Mouse (Mus musculus): Measurements from ENCODE around the gene Bicdl1. TPM values are rescaled to one million over a fixed set of nuclear protein-coding genes. Genes with fewer than 3 reads are reported as not detected.

Gene Bicdl1
- polyA plus RNA-seq, 1 experiment from 2014 or later = 8.0 TPM

- no peaks in the 10 kb centered on the region for H3K4me1 ChIP-seq (replicated peaks; ENCODE audit: control insufficient read depth, insufficient read depth, low read length)
- H3K27me3 ChIP-seq (replicated peaks; ENCODE audit: control insufficient read depth, insufficient read depth, low read length) = no peaks in the 10 kb centered on the region
- H3K36me3 ChIP-seq (ENCODE audit: control insufficient read depth, insufficient read depth) = no peaks in the 10 kb centered on the region; the same call in 1 of the 2 replicates
- H3K27ac ChIP-seq (ENCODE audit: low read depth, low read length) = peak overlapping the region; percentile 97
- 2% methylated on average over 29 of the region's 30 CpGs for WGBS
- TF ChIP-seq CTCF (IDR thresholded peaks at IDR 0.05; ENCODE audit: low read depth) = no peak
- peak overlapping the region; percentile 94 for H3K9ac ChIP-seq (ENCODE audit: low read depth, low read length)
- H3K9me3 ChIP-seq (ENCODE audit: control insufficient read depth) = no peaks in the 10 kb centered on the region
- ATAC-seq = peak; percentile 4; the same call in 1 of the 2 replicates
- peak overlapping the region; percentile 81 for H3K4me3 ChIP-seq (ENCODE audit: low read depth, low read length)
- peak overlapping the region; percentile 71 for H3K4me2 ChIP-seq (replicated peaks; ENCODE audit: low read depth)
Observed at GRCm38 (mm10) chr5:115632358-115632714, 99.1 kb downstream of the Bicdl1 start.

GRCm38 (mm10) chr5:115631505-115632357, 99.7 kb downstream of the Bicdl1 start, which contains the start of gene Rab35:
Rab35 (plus strand) TSS chr5:115631908.
- H3K4me1 ChIP-seq (replicated peaks; ENCODE audit: control insufficient read depth, insufficient read depth, low read length) = no peaks in the 10 kb centered on the region
- no peaks in the 10 kb centered on the region for H3K27me3 ChIP-seq (replicated peaks; ENCODE audit: control insufficient read depth, insufficient read depth, low read length)
- H3K9me3 ChIP-seq (ENCODE audit: control insufficient read depth) = no peaks in the 10 kb centered on the region
- no peaks in the 10 kb centered on the region; the same call in 1 of the 2 replicates for H3K36me3 ChIP-seq (ENCODE audit: control insufficient read depth, insufficient read depth)
- WGBS = under 1% methylated on average over 73 of the region's 125 CpGs
- peak within 1 kb of the TSS; percentile 94 for H3K9ac ChIP-seq (ENCODE audit: low read depth, low read length)
- peak within 1 kb of the TSS; percentile 97 for H3K27ac ChIP-seq (ENCODE audit: low read depth, low read length)
- H3K4me3 ChIP-seq (ENCODE audit: low read depth, low read length) = peak within 1 kb of the TSS; percentile 81
- TF ChIP-seq CTCF (IDR thresholded peaks at IDR 0.05; ENCODE audit: low read depth) = peak; percentile 30; the same call in 1 of the 2 replicates
- ATAC-seq = peak; percentile 84
- H3K4me2 ChIP-seq (replicated peaks; ENCODE audit: low read depth) = peak within 1 kb of the TSS; percentile 71

- Histone ChIP-seq H3K9ac (ENCODE audit: low read depth, low read length) (no peak overlapping the region), H3K27ac (ENCODE audit: low read depth, low read length) (no peak overlapping the region), H3K4me3 (ENCODE audit: low read depth, low read length) (no peak overlapping the region), H3K27me3 (replicated peaks; ENCODE audit: control insufficient read depth, insufficient read depth, low read length) (no peaks in the 10 kb centered on the region), H3K4me2 (replicated peaks; ENCODE audit: low read depth) (0 out of 2 replicates have a peak overlapping the region, but pooled peaks have one; percentile 71), H3K36me3 (ENCODE audit: control insufficient read depth, insufficient read depth) (no peaks in the 10 kb centered on the region; the same call in 1 of the 2 replicates), H3K4me1 (replicated peaks; ENCODE audit: control insufficient read depth, insufficient read depth, low read length) (no peaks in the 10 kb centered on the region), H3K9me3 (ENCODE audit: control insufficient read depth) (no peaks in the 10 kb centered on the region)
- ATAC-seq = no peak
- 48% methylated on average over 5 of the region's 5 CpGs for WGBS
- TF ChIP-seq CTCF (IDR thresholded peaks at IDR 0.05; ENCODE audit: low read depth) = no peak
Observed at GRCm38 (mm10) chr5:115630291-115630690, 101.1 kb downstream of the Bicdl1 start.

GRCm38 (mm10) chr5:115629672-115630071, 101.7 kb downstream of the Bicdl1 start:
- no peak overlapping the region for H3K27ac ChIP-seq (ENCODE audit: low read depth, low read length)
- no peaks in the 10 kb centered on the region for H3K27me3 ChIP-seq (replicated peaks; ENCODE audit: control insufficient read depth, insufficient read depth, low read length)
- no peak overlapping the region for H3K9ac ChIP-seq (ENCODE audit: low read depth, low read length)
- no peaks in the 10 kb centered on the region for H3K9me3 ChIP-seq (ENCODE audit: control insufficient read depth)
- no peaks in the 10 kb centered on the region for H3K36me3 ChIP-seq (ENCODE audit: control insufficient read depth, insufficient read depth)
- no peak overlapping the region for H3K4me3 ChIP-seq (ENCODE audit: low read depth, low read length)
- no peak overlapping the region for H3K4me2 ChIP-seq (replicated peaks; ENCODE audit: low read depth)
- WGBS = 89% methylated on average over 4 of the region's 4 CpGs
- H3K4me1 ChIP-seq (replicated peaks; ENCODE audit: control insufficient read depth, insufficient read depth, low read length) = no peaks in the 10 kb centered on the region
- no peak for TF ChIP-seq CTCF (IDR thresholded peaks at IDR 0.05; ENCODE audit: low read depth)
- no peak for ATAC-seq

- H3K4me1 ChIP-seq (replicated peaks; ENCODE audit: control insufficient read depth, insufficient read depth, low read length) = no peaks in the 10 kb centered on the region
- ATAC-seq = no peak
- no peaks in the 10 kb centered on the region for H3K9me3 ChIP-seq (ENCODE audit: control insufficient read depth)
- H3K9ac ChIP-seq (ENCODE audit: low read depth, low read length) = no peak overlapping the region
- H3K27me3 ChIP-seq (replicated peaks; ENCODE audit: control insufficient read depth, insufficient read depth, low read length) = no peaks in the 10 kb centered on the region
- no peak overlapping the region for H3K4me2 ChIP-seq (replicated peaks; ENCODE audit: low read depth)
- no peak for TF ChIP-seq CTCF (IDR thresholded peaks at IDR 0.05; ENCODE audit: low read depth)
- no peak overlapping the region for H3K4me3 ChIP-seq (ENCODE audit: low read depth, low read length)
- H3K27ac ChIP-seq (ENCODE audit: low read depth, low read length) = no peak overlapping the region
- 70% methylated on average over 8 of the region's 8 CpGs for WGBS
- H3K36me3 ChIP-seq (ENCODE audit: control insufficient read depth, insufficient read depth) = peaks cover under 1% of the 10 kb centered on the region; the same call in 1 of the 2 replicates
Observed at GRCm38 (mm10) chr5:115628083-115628482, 103.3 kb downstream of the Bicdl1 start.

GRCm38 (mm10) chr5:115626237-115626886, 105.1 kb downstream of the Bicdl1 start:
- H3K4me2 ChIP-seq (replicated peaks; ENCODE audit: low read depth) = no peak overlapping the region
- 78% methylated on average over 10 of the region's 10 CpGs for WGBS
- H3K36me3 ChIP-seq (ENCODE audit: control insufficient read depth, insufficient read depth) = peaks cover 10% of the 10 kb centered on the region; the same call in 1 of the 2 replicates
- H3K27me3 ChIP-seq (replicated peaks; ENCODE audit: control insufficient read depth, insufficient read depth, low read length) = no peaks in the 10 kb centered on the region
- no peak overlapping the region for H3K27ac ChIP-seq (ENCODE audit: low read depth, low read length)
- H3K4me3 ChIP-seq (ENCODE audit: low read depth, low read length) = no peak overlapping the region
- TF ChIP-seq CTCF (IDR thresholded peaks at IDR 0.05; ENCODE audit: low read depth) = no peak
- no peaks in the 10 kb centered on the region for H3K9me3 ChIP-seq (ENCODE audit: control insufficient read depth)
- no peak overlapping the region for H3K9ac ChIP-seq (ENCODE audit: low read depth, low read length)
- ATAC-seq = no peak
- H3K4me1 ChIP-seq (replicated peaks; ENCODE audit: control insufficient read depth, insufficient read depth, low read length) = no peaks in the 10 kb centered on the region
